Mouse (Mus musculus) hematopoietic stem cell, adult 5-6 weeks (primary cell): ENCODE measurements around the gene Mmp1b. TPM values are rescaled to one million over a fixed set of nuclear protein-coding genes. Genes with fewer than 3 reads are reported as not detected.
"Not testable (repeated sequence)": the region's sequence is repeated elsewhere in the genome, so short reads cannot be mapped to it uniquely, and the experiment has no call there.

Experiments
- ATAC-seq, 2 experiments: fragments of 125-278 bp in 1 of 2; replicated peaks in 1 of 2; 2 replicates each; pipeline ENCODE4 v1.8.0; 2016 to 2017; ENCODE audit warnings: inconsistent platforms in 2 of 2, mild to moderate bottlenecking in 2 of 2, moderate number of reproducible peaks in 2 of 2, low read depth in 1 of 2, moderate TSS enrichment in 1 of 2; ENCODE audit not compliant: low FRiP score in 2 of 2, poor library complexity in 2 of 2, severe bottlenecking in 2 of 2, insufficient read depth in 1 of 2, low TSS enrichment in 1 of 2
- total RNA-seq: library from RNA; stranded (forward); fragments of 172-1452, 232-1000 nt; gene quantifications from 2 replicates; pipeline ENCODE4 v1.2.3, GENCODE M21; 2017

The Mmp1b gene
- not detected in 2 replicates for total RNA-seq

DNA sequence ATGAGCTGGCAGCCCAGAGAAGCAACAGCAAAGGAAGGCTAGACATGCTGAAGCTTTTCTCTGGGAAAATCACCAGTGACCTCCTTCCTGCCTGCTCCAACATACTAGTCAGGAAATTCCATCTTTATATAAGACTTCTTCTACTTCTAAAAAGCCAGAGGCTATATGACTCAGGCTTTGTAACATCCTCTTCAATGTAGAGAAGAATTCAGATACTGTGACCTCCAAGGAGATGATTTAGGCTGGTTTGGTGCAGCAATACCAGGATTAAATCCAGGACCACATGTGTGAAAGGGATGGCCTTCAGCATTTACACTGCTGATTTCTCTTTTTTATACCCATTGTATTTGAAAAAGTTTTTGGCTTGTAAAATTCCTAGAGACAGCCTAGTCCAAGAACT lies at the start of gene Mmp1b:
Gene Mmp1b, minus strand, starts transcription at position 101 of the 400 bp plus-strand sequence.
- no peak for ATAC-seq

DNA sequence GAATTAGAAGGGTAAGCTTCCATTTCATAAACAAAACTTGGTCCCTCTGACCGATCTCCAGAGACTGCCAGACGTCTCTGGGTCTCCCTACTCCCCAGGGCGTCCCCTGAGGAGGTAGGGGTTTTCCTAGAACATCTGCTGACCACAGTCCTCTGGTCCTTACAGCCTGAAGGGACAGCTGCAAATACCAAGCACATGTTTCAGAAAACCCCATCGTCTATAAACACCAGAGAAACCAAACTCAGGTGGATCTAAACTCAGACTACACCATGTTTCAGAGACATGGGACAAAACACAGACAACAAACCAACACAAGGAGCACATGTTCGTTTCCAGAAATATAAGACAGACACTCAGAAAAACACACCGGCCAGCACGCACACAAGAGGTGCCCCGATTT lies 8.7 kb upstream of the Mmp1b start:
- not testable (repeated sequence) for ATAC-seq

GRCm38 (mm10) chr9:7354535-7354934 lies 33.3 kb downstream of the Mmp1b start:
- no peak for ATAC-seq

GRCm38 (mm10) chr9:7345513-7345912 lies 42.3 kb downstream of the Mmp1b start:
- ATAC-seq, result no peak

GRCm38 (mm10) chr9:7344107-7344506 lies 43.7 kb downstream of the Mmp1b start, which contains the start of gene Mmp12:
TSS of gene Mmp12 (plus strand) at chr9:7344381.
- ATAC-seq, result no peak

- ATAC-seq, result peak; percentile 32 to 59; a peak in 3 of 4 replicates
Measured at GRCm38 (mm10) chr9:7336740-7337483, 50.9 kb downstream of the Mmp1b start.

DNA sequence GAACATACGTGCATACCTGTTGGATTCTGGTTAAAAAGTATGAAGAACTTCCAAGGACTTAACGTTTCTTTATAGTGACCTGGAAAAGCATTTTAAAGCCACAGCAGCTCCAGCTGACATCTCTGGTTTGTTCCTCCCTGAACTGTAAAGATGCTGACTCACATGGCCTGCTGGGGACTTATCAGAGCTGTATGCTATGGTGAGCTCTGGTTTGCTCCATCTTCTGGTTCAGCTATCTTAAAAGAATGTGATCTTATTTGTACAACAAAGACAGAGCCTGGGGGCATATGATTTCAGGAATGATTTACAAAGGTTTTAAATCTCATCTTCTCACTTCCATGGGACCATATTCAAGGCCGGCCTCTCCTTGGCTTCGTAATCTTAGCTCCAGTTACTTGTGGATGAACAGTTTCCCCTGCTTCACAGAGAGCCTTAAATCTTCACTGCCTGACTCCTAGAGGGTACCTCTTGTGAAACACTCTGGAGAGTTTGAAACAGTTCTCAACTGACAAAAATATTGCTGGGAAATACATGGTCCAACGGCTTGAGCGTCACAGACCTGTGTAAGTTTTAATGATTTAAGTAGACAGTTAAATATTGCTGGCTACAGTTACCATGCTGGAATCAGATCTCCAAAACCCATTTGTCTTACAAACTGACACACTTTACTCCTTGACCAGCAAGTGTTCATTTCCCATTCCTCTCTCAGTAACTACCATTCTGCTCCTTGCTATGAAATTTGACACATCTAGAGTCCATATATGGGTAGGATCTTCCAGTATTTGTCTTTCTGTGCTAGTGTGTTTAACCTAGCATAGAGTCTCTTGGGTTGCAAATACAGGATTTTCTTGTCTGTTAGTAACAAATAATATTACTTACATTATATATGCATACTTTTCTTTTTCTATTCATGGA lies 51.8 kb downstream of the Mmp1b start:
- ATAC-seq, result 0 out of 4 replicates have a peak, but pooled peaks of 1 of the 2 experiments have one; percentile 27

GRCm38 (mm10) chr9:7331847-7332246 lies 56.0 kb downstream of the Mmp1b start:
- ATAC-seq, result no peak; a peak in 1 of 4 replicates

Other genes starting within 250 kb of the Mmp1b start
- 10.7 and 12.5 TPM in 2 replicates for gene Dync2h1, start 203.6 kb downstream of the Mmp1b start, total RNA-seq
- gene Dcun1d5, start 203.5 kb downstream of the Mmp1b start, total RNA-seq, result 90.4 and 94.7 TPM in 2 replicates
- not detected in 2 replicates for gene Mmp13, start 115.5 kb downstream of the Mmp1b start, total RNA-seq
- not detected in 2 replicates for gene Mmp12, start 43.7 kb downstream of the Mmp1b start, total RNA-seq
- not detected in 2 replicates for gene Mmp3, start 57.8 kb upstream of the Mmp1b start, total RNA-seq
- not detected in 2 replicates for gene Mmp10, start 114.3 kb upstream of the Mmp1b start, total RNA-seq
- gene Mmp8, start 170.4 kb upstream of the Mmp1b start, total RNA-seq, result 48.4 and 79.7 TPM in 2 replicates
- gene Mmp27, start 183.3 kb upstream of the Mmp1b start, total RNA-seq, result not detected in 2 replicates
- gene Mmp20, start 240.2 kb upstream of the Mmp1b start, total RNA-seq, result not detected in 2 replicates